Mouse (Mus musculus) lung, adult 2 months (tissue): ENCODE results near the gene Gm6657. TPM values are rescaled to one million over a fixed set of nuclear protein-coding genes. Genes with fewer than 3 reads are reported as not detected.

ENCODE experiments used
- DNase-seq: peaks from one replicate; pipeline ENCODE4 v3.0.0; 2022
- H3K4me1 ChIP-seq: fragments of 200-500 bp; 2 replicates; pipeline ENCODE4 v1.6.1; 2011; ENCODE audit warnings: low read length; ENCODE audit not compliant: control insufficient read depth, insufficient read depth
- H3K4me3 ChIP-seq: fragments of 200-500 bp; replicated peaks from 2 replicates; pipeline ENCODE3; 2011; ENCODE audit warnings: low read depth, mild to moderate bottlenecking, control low read depth, low read length; ENCODE audit errors: extremely low read depth
- CTCF ChIP-seq: fragments of 200-500 bp; IDR thresholded peaks from 2 replicates; pipeline ENCODE4 v1.5.1; 2011; ENCODE audit warnings: mild to moderate bottlenecking, low read length, control low read depth; ENCODE audit not compliant: insufficient read depth
- POLR2A ChIP-seq: fragments of 200-500 bp; IDR thresholded peaks from 2 replicates; pipeline ENCODE4 v1.6.1; 2011; ENCODE audit warnings: low read depth, mild to moderate bottlenecking, control low read depth, low read length, borderline replicate concordance; ENCODE audit errors: extremely low read depth
- WGBS: fragments of 180-500 bp; shearing (Covaris S2); methylation state at CpG from one replicate; pipeline ENCODE4 v1.1.7; 2018; 5-methylcytosine and 5-hydroxymethylcytosine counted together
- polyA plus RNA-seq: library from polyadenylated mRNA; depleted of rRNA; stranded (reverse); fragments of >200 nt; gene quantifications from 2 replicates; pipeline ENCODE4 v1.2.3, GENCODE M21; 2012; rRNA removed

Gm6657 gene
- polyA plus RNA-seq: not detected in 2 replicates

GRCm38 (mm10) chr12:78193942-78194341 lies at the start of gene Gm6657:
Gene Gm6657, plus strand, starts transcription at chr12:78194242.
- no peak within 1 kb of the TSS for H3K4me3 ChIP-seq
- H3K4me1 ChIP-seq: no peaks in the 10 kb centered on the region
- TF ChIP-seq CTCF (no peak), POLR2A (no peak)
- DNase-seq: no peak

DNA sequence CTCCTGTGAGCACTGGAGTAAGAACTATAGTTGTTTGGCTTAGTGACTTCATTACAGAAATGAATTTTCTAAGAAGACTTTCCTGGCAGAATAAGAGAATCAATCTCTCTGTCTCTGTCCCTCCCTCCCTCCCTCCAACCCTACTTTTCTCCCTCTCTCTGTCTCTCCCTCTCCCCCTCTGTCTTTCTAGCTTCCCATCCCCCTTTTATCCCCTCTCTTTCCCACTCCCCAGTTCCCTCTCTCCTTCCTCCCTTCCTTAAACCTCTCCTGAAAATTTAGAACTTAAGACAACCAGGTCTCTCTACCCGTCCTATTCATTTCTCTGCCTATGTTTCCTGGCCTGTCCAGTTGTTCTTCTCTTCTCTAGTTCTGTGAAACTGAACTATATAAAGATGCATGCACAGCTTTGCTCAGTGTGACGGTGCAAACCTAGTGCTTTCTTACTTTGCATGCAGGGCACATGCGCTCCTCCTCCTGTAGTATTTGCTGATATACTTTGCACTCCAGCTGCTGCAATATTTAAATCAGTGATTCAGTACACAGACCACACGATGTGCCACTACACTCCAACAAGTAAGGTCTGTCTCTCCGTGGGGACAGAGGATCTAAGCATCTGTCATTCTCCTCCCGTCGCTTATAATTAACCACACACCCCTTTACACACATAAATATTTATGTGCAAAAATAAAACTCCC lies 40.6 kb upstream of the Gm6657 start:
- WGBS: 40% methylated on average over 7 of the region's 7 CpGs
- no peak for DNase-seq
- no peaks in the 10 kb centered on the region for H3K4me1 ChIP-seq
- no peak overlapping the region for H3K4me3 ChIP-seq
- TF ChIP-seq CTCF (no peak), POLR2A (no peak)

GRCm38 (mm10) chr12:78170178-78170577 lies 23.9 kb upstream of the Gm6657 start:
- H3K4me1 ChIP-seq: no peaks in the 10 kb centered on the region
- no peak overlapping the region for H3K4me3 ChIP-seq
- no peak for DNase-seq
- TF ChIP-seq POLR2A (no peak), CTCF (no peak)

DNA sequence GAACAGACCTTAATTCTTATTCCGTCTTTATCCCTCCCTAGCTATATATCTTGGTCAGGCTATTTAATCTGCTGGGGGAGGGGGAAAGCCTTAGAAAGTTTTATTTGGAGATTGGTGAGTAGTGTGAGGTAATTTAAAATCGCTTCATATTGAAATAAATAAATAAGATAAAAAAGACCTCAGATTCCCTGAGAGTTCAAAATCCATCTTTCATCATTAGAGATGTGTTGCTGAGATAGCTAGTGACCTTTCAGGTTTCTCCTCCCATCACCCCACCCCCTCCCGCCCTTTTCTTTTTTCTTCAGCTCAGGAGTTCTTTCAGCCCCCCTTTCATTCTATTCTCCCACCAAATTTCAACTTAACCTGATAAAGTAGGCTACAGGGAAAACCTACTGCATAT lies 20.1 kb upstream of the Gm6657 start:
- no peak for TF ChIP-seq POLR2A
- TF ChIP-seq CTCF: no peak
- no peak overlapping the region for H3K4me3 ChIP-seq
- no peaks in the 10 kb centered on the region for H3K4me1 ChIP-seq
- no peak for DNase-seq
- 77% methylated on average over 3 of the region's 3 CpGs for WGBS

GRCm38 (mm10) chr12:78174671-78175070 lies 19.4 kb upstream of the Gm6657 start:
- Histone ChIP-seq H3K4me1 (no peaks in the 10 kb centered on the region), H3K4me3 (no peak overlapping the region)
- WGBS: 86% methylated on average over 4 of the region's 4 CpGs
- no peak for TF ChIP-seq CTCF
- no peak for TF ChIP-seq POLR2A
- no peak for DNase-seq

DNA sequence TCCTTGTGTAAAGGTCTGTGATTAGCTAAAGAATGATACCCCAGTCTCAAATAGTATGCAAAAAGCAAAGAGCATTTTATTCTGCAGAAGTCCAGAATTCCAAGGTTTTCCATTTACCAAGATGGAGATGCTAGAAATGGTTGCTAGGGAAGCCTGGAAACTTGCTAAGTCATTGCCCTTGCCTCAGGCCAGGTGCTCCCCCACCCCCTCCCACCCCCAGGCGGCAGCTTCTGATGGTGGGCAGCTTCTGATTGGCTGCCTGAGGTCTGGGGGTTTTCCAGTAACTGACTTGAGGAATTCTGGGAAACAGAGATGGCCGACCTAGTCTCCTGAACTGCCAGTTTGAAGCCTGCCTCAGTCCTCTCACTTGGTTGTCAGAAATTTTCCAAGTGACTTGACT lies 12.6 kb upstream of the Gm6657 start:
- TF ChIP-seq CTCF: no peak
- no peak for TF ChIP-seq POLR2A
- 58% methylated on average over 2 of the region's 2 CpGs for WGBS
- Histone ChIP-seq H3K4me3 (no peak overlapping the region), H3K4me1 (no peaks in the 10 kb centered on the region)
- no peak for DNase-seq

- WGBS: 57% methylated on average over 2 of the region's 2 CpGs
- no peak for TF ChIP-seq CTCF
- TF ChIP-seq POLR2A: no peak
- Histone ChIP-seq H3K4me1 (no peaks in the 10 kb centered on the region), H3K4me3 (no peak overlapping the region)
- DNase-seq: no peak
These were observed 1.3 kb downstream of the Gm6657 start for GRCm38 (mm10) chr12:78195368-78195767.

DNA sequence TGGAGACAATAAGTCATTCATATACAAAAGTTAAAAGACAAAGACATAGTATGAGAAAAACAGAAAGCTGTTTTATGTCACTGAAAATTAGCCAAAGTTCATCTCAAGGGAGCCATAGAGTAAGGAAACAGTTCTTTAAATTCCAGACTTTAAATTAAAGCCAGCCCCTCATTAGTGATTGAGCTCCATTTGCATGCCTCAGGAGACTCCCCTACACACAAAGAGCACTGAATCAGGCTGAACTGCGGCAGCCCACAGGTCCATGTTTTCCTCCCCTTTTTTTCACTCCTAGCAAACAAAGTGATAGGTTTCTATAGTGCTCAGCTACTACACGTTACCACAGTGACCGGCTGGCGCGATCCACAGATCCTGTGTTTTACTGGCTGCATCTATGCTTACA lies 9.6 kb downstream of the Gm6657 start:
- Histone ChIP-seq H3K4me1 (peaks cover 6% of the 10 kb centered on the region), H3K4me3 (no peak overlapping the region)
- no peak for DNase-seq
- WGBS: 64% methylated on average over 5 of the region's 5 CpGs
- TF ChIP-seq CTCF (no peak), POLR2A (no peak)

GRCm38 (mm10) chr12:78205915-78206570 lies 12.0 kb downstream of the Gm6657 start:
- TF ChIP-seq CTCF: 0 out of 2 replicates have a peak, but pooled peaks have one; percentile 4
- TF ChIP-seq POLR2A: no peak
- peak; percentile 27 for DNase-seq
- 3% methylated on average over 5 of the region's 5 CpGs for WGBS
- Histone ChIP-seq H3K4me3 (peak overlapping the region; percentile 45), H3K4me1 (peaks cover 6% of the 10 kb centered on the region)

DNA sequence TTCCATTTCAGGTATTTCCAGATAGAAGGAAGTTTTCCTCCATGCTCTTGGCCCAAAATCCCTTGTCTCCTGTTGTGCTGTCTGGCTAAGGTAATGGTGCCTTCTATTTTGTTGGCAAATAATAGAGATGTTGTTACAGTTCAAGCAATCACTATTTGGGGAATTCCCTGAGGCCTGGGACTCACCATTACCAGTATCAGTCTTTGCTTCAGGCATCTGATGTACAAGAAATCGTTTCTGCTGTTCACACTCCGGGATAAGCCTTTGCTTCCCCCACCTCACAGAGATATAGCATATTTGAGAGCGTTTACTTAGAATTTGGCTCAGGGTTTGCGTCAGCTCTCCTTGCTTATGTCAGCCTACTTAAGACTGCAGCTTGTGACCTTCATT lies 12.5 kb downstream of the Gm6657 start:
- peaks cover 6% of the 10 kb centered on the region for H3K4me1 ChIP-seq
- peak; percentile 13 for DNase-seq
- peak overlapping the region; percentile 13 for H3K4me3 ChIP-seq
- WGBS: 56% methylated on average over 4 of the region's 4 CpGs
- no peak for TF ChIP-seq POLR2A
- no peak for TF ChIP-seq CTCF
